Mouse (Mus musculus) liver, adult 2 months (tissue): Measurements from ENCODE around the gene Hspb8. TPM values are rescaled to one million over a fixed set of nuclear protein-coding genes. Genes with fewer than 3 reads are reported as not detected.

Source experiments
- DNase-seq: peaks from one replicate; pipeline ENCODE4 v3.0.0-alpha.2; 2011; ENCODE audit warnings: low read depth, low spot score; ENCODE audit errors: extremely low read depth
- H3K27ac ChIP-seq: fragments of 200-500 bp; replicated peaks from 2 replicates; pipeline ENCODE4 v1.5.1; 2012; ENCODE audit warnings: low read depth, mild to moderate bottlenecking, control low read depth, inconsistent platforms, low read length; ENCODE audit not compliant: insufficient read depth
- H3K27me3 ChIP-seq: fragments of 200-500 bp; 2 replicates; pipeline ENCODE4 v1.6.1; 2012; ENCODE audit warnings: mild to moderate bottlenecking, moderate library complexity, low read length, inconsistent platforms; ENCODE audit not compliant: control insufficient read depth, insufficient read depth
- H3K36me3 ChIP-seq: fragments of 200-500 bp; 2 replicates; pipeline ENCODE4 v1.6.1; 2012; ENCODE audit warnings: low read length, inconsistent platforms; ENCODE audit not compliant: control insufficient read depth, insufficient read depth
- H3K4me1 ChIP-seq: fragments of 200-500 bp; 2 replicates; pipeline ENCODE4 v1.6.1; 2011; ENCODE audit warnings: low read length; ENCODE audit not compliant: control insufficient read depth, insufficient read depth
- H3K4me3 ChIP-seq: fragments of 200-500 bp; 2 replicates; pipeline ENCODE4 v1.5.1; 2011; ENCODE audit warnings: low read depth, mild to moderate bottlenecking, control low read depth, low read length, moderate library complexity; ENCODE audit not compliant: insufficient read depth
- H3K79me2 ChIP-seq: fragments of 200-500 bp; 2 replicates; pipeline ENCODE4 v1.6.1; 2012; ENCODE audit warnings: inconsistent platforms, mild to moderate bottlenecking, low read length, moderate library complexity; ENCODE audit not compliant: control insufficient read depth, insufficient read depth
- H3K9ac ChIP-seq: fragments of 200-500 bp; 2 replicates; pipeline ENCODE4 v1.6.1; 2012; ENCODE audit warnings: low read depth, mild to moderate bottlenecking, control low read depth, inconsistent platforms, low read length
- CTCF ChIP-seq: fragments of 200-500 bp; IDR thresholded peaks from 2 replicates; pipeline ENCODE4 v1.5.1; 2011; ENCODE audit warnings: low read depth, low read length, control low read depth
- POLR2A ChIP-seq: fragments of 200-500 bp; IDR thresholded peaks from 2 replicates; pipeline ENCODE4 v1.6.1; 2011; ENCODE audit warnings: low read length, control low read depth; ENCODE audit not compliant: insufficient read depth; ENCODE audit errors: extremely low read depth
- WGBS: fragments of 180-500 bp; shearing (Covaris S2); methylation state at CpG from one replicate; pipeline ENCODE4 v1.1.7; 2018; 5-methylcytosine and 5-hydroxymethylcytosine counted together
- polyA plus RNA-seq: library from polyadenylated mRNA; depleted of rRNA; stranded (reverse); fragments of >200 nt; gene quantifications from 2 replicates; pipeline ENCODE4 v1.2.3, GENCODE M21; 2012
- total RNA-seq: library from RNA; depleted of rRNA; stranded (reverse); fragments of >200 nt; gene quantifications from 2 replicates; pipeline ENCODE4 v1.2.3, GENCODE M21; 2014

Gene Hspb8
- total and polyA plus RNA-seq, 2 experiments: 149 to 216 TPM

GRCm38 (mm10) chr5:116407321-116407720 lies 15.3 kb downstream of the Hspb8 start:
- DNase-seq: no peak
- H3K9ac ChIP-seq: no peak overlapping the region
- H3K27ac ChIP-seq: peak overlapping the region; percentile 3; the same call in 1 of the 2 replicates
- peaks cover 12% of the 10 kb centered on the region for H3K4me1 ChIP-seq
- TF ChIP-seq POLR2A (no peak), CTCF (no peak)
- H3K27me3 ChIP-seq: no peaks in the 10 kb centered on the region
- H3K79me2 ChIP-seq: no peaks in the 10 kb centered on the region
- no peak overlapping the region for H3K4me3 ChIP-seq
- peaks cover 30% of the 10 kb centered on the region for H3K36me3 ChIP-seq
- 42% methylated on average over 4 of the region's 4 CpGs for WGBS

DNA sequence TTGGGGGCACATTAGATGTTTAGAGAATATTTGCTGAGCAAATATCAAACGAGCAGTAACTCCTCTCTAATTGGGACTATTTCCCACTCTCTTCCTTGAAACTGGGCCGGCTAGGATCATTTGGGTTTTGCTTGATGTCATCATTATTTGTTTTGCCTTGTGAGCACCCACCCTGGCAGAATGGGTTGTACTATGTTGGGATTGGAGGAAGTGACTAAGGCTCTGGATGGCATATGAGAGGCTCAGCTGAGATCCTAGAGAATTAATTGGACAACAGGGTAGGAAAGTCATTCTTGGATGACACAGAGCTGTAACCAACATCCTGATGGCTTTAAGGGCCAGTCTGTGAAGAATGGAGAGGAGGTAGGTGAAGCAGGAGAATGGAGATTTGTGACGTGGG lies 16.2 kb downstream of the Hspb8 start:
- H3K9ac ChIP-seq: no peak overlapping the region
- WGBS: 39% methylated on average over 3 of the region's 3 CpGs
- H3K36me3 ChIP-seq: peaks cover 22% of the 10 kb centered on the region
- peaks cover 12% of the 10 kb centered on the region for H3K4me1 ChIP-seq
- peak; percentile 48 for DNase-seq
- TF ChIP-seq CTCF (no peak), POLR2A (no peak)
- H3K4me3 ChIP-seq: no peak overlapping the region
- no peak overlapping the region for H3K27ac ChIP-seq
- no peaks in the 10 kb centered on the region for H3K79me2 ChIP-seq
- no peaks in the 10 kb centered on the region for H3K27me3 ChIP-seq

DNA sequence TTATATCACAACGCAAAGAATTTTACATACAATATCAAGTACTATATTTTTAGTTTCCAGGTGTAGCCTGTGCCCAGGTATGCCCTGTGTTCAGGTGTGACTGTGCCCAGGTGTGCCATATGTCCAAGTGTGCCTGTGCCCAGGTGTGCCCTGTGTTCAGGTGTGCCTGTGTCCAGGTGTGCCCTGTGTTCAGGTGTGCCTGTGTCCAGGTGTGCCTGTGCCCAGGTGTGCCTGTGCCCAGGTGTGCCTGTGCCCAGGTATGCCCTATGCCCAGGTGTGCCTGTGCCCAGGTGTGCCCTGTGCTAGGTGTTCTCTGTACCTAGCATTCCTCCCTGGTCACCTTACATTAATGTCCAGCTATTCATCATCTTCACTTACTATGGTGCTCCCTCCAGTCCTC lies 16.7 kb downstream of the Hspb8 start:
- no peak overlapping the region for H3K27ac ChIP-seq
- peaks cover 19% of the 10 kb centered on the region for H3K36me3 ChIP-seq
- H3K4me1 ChIP-seq: peaks cover 10% of the 10 kb centered on the region
- WGBS: 93% methylated on average over 1 of the region's 1 CpGs
- H3K4me3 ChIP-seq: no peak overlapping the region
- H3K79me2 ChIP-seq: no peaks in the 10 kb centered on the region
- H3K27me3 ChIP-seq: no peaks in the 10 kb centered on the region
- no peak for DNase-seq
- no peak for TF ChIP-seq CTCF
- no peak for TF ChIP-seq POLR2A
- H3K9ac ChIP-seq: no peak overlapping the region

GRCm38 (mm10) chr5:116404063-116404462 lies 18.6 kb downstream of the Hspb8 start:
- TF ChIP-seq POLR2A: no peak
- TF ChIP-seq CTCF: no peak
- peaks cover 7% of the 10 kb centered on the region for H3K4me1 ChIP-seq

GRCm38 (mm10) chr5:116400801-116401200 lies 21.9 kb downstream of the Hspb8 start:
- Histone ChIP-seq H3K27me3 (no peaks in the 10 kb centered on the region), H3K4me3 (no peak overlapping the region), H3K36me3 (no peaks in the 10 kb centered on the region), H3K27ac (no peak overlapping the region), H3K79me2 (no peaks in the 10 kb centered on the region), H3K4me1 (peaks cover 2% of the 10 kb centered on the region; the same call in 1 of the 2 replicates), H3K9ac (no peak overlapping the region)
- no peak for DNase-seq
- TF ChIP-seq POLR2A: no peak
- no peak for TF ChIP-seq CTCF
- 91% methylated on average over 3 of the region's 3 CpGs for WGBS

More at GRCm38 (mm10) chr5:116404063-116404462, 18.6 kb downstream of the Hspb8 start:
- 51% methylated on average over 2 of the region's 2 CpGs for WGBS
- peaks cover 14% of the 10 kb centered on the region for H3K36me3 ChIP-seq
- no peak overlapping the region for H3K4me3 ChIP-seq
- peak; percentile 67 for DNase-seq
- no peaks in the 10 kb centered on the region for H3K79me2 ChIP-seq
- no peak overlapping the region for H3K27ac ChIP-seq
- no peak overlapping the region for H3K9ac ChIP-seq
- H3K27me3 ChIP-seq: no peaks in the 10 kb centered on the region

DNA sequence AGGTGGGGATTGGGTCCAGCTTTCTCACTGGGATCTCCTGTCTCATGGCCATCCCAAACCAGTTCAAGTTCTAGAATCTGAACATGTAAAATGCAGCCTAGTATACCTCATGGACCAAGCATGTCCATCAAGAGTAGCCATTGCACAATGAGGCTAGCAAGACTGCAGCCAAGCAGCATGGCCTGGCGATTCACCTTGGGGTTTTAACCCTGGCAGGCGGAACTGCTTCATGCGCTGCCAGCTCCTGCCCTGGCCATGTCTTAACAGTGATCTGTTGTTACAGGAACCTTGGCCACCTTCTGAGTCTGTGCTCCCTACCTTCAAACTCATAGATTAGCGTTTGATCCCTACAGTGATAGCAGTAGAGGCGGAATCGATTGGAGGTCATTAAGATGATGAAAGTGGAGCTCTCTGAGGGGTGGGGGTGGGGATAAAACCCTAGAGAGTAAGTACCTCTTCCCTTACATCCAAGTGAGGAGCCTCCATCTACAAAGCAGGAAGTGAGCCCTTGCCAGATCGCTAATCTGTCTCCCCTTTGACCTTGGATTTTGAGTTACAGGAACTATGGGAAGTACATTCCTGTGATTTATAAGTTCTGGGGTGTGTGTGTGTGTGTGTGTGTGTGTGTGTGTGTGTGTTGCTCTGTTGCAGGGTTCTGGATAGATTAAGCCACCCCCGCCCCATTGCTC lies 22.5 kb downstream of the Hspb8 start:
- Histone ChIP-seq H3K4me1 (peaks cover 2% of the 10 kb centered on the region; the same call in 1 of the 2 replicates), H3K36me3 (no peaks in the 10 kb centered on the region), H3K9ac (no peak overlapping the region), H3K27me3 (no peaks in the 10 kb centered on the region), H3K4me3 (no peak overlapping the region), H3K79me2 (no peaks in the 10 kb centered on the region), H3K27ac (no peak overlapping the region)
- 62% methylated on average over 8 of the region's 8 CpGs for WGBS
- DNase-seq: no peak
- TF ChIP-seq CTCF: no peak
- TF ChIP-seq POLR2A: no peak
